Mouse (Mus musculus) bone marrow, adult 2 months (tissue): ENCODE measurements around the gene Olfr66.

ENCODE experiments used
- CTCF ChIP-seq: fragments of 200-500 bp; IDR thresholded peaks from 2 replicates; pipeline ENCODE4 v1.5.1; 2011; ENCODE audit warnings: low read length, control low read depth; ENCODE audit not compliant: control insufficient read depth, insufficient read depth
- POLR2A ChIP-seq: fragments of 200-500 bp; IDR thresholded peaks from 2 replicates; pipeline ENCODE4 v1.6.1; 2011; ENCODE audit warnings: low read depth, mild to moderate bottlenecking, control low read depth, low read length, borderline replicate concordance; ENCODE audit not compliant: control insufficient read depth

- TF ChIP-seq CTCF (no peak), POLR2A (no peak)
These were observed 8.3 kb upstream of the Olfr66 start, which contains the start of gene Olfr64 for GRCm38 (mm10) chr7:103894385-103894784.
